Mouse (Mus musculus): Measurements from ENCODE around the gene Cyp39a1.

Gene Cyp39a1

GRCm38 (mm10) chr17:43684086-43684485 lies 16.9 kb downstream of the Cyp39a1 start:
- DNase-seq (ENCODE audit: low spot score): no peak

- DNase-seq (ENCODE audit: low spot score): no peak
Measured at GRCm38 (mm10) chr17:43684638-43685037, 17.4 kb downstream of the Cyp39a1 start.

GRCm38 (mm10) chr17:43689591-43689990 lies 22.4 kb downstream of the Cyp39a1 start:
- DNase-seq (ENCODE audit: low spot score): no peak

GRCm38 (mm10) chr17:43698997-43699649 lies 31.9 kb downstream of the Cyp39a1 start:
- peak; percentile 82 for DNase-seq (ENCODE audit: low spot score)

GRCm38 (mm10) chr17:43701060-43701459 lies 33.8 kb downstream of the Cyp39a1 start:
- peak; percentile 53 for DNase-seq (ENCODE audit: low spot score)

DNA sequence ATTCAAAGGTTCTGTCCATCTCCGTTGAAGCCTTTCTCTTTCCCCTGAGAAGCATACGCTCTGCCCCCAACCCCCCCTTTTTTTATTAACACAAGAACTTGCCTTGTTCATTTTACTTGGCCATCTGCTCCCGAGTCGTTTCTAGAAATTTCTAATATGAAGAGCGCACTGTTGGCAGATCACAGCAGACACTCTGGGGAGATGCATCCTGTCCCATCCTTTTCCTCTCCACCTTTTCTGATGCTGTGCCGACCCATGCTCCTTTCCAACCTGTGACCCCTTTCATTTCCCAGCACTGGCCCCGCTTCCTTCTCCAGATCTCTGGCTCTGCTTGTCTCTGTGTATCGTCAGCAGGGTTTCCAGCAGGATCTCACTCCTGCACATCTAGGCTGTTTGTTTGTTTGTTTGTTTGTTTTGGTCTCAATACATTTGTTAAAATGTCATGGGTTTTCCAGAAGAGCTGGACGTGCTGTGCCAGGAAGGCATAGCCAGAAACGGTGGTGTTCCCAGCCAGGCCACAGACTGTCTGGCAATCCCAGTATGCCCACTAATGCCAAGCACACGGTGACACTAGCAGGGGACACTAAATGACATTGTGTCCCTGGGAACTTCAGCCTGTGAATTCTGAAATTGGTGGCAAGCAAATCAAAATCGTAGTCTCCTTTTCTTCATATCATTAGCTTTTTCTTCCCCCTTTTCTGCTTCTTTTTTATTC lies 37.1 kb downstream of the Cyp39a1 start:
- no peak for DNase-seq (ENCODE audit: low spot score)

GRCm38 (mm10) chr17:43706749-43707148 lies 39.5 kb downstream of the Cyp39a1 start:
- no peak for DNase-seq (ENCODE audit: low spot score)

DNA sequence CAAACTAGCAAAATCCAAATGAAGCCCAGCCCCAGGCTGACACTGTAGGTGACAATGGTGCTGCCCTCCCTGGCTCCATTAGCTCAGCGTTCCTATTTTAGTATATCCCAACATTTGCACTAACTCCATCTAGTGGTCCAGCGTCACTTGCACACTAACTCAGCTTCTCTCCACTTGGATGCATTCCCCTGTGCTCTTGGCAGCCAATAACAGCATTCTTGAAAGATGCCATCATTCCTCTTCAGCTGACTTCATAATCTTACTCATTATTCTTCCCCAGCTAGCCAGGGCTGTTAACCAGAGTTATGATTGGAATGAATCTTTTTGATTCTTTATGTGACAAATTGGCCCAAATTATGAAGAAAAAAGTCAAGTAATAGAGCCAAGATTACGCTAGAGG lies 40.0 kb downstream of the Cyp39a1 start:
- no peak for DNase-seq (ENCODE audit: low spot score)

- no peak for DNase-seq (ENCODE audit: low spot score)
Measured at GRCm38 (mm10) chr17:43711557-43712352, 44.5 kb downstream of the Cyp39a1 start.

GRCm38 (mm10) chr17:43714191-43714590 lies 47.0 kb downstream of the Cyp39a1 start:
- DNase-seq (ENCODE audit: low spot score): no peak

DNA sequence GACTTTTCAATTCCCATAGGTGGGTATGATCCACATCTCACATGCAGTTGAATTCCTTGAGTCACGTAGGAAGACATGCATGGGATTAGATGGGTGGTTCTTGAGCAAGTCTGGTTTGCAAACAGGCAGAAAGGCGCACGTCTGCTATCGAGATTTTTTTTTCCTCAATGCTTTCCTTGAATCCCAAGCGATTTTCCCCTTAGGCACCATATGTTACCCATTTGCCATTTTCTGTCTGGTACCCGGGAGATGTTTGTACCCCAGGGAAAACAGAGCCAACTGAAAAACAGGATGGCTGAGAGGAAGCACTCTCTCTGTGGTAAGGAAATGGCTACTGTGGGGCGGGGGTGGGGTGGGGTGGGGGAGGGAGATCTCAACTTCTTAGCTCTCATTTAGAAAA lies 49.4 kb downstream of the Cyp39a1 start:
- no peak for DNase-seq (ENCODE audit: low spot score)

GRCm38 (mm10) chr17:43719401-43719800 lies 52.2 kb downstream of the Cyp39a1 start:
- no peak for DNase-seq (ENCODE audit: low spot score)

GRCm38 (mm10) chr17:43724480-43724879 lies 57.3 kb downstream of the Cyp39a1 start:
- DNase-seq (ENCODE audit: low spot score): no peak

- no peak for DNase-seq (ENCODE audit: low spot score)
Measured at GRCm38 (mm10) chr17:43731327-43731726, 64.1 kb downstream of the Cyp39a1 start.

DNA sequence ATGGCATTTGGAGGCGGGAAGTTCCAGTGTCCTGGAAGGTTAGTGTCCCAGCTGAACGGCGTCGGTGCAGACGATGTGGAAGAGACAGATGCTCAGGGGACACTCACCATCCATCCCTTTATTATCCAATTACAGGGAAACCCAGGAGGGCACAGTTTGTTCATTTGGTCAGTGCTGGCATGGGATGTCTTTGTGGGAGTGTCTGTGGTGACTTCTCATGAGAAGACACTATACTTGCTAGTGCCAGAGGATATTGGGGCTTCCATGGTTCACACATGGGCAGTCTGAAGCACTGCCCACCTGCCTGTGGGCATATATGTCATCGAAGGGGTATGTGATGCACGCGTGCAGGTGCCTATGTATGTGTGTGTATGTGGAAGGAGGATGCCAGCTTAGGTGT lies 64.8 kb downstream of the Cyp39a1 start:
- no peak for DNase-seq (ENCODE audit: low spot score)

- DNase-seq (ENCODE audit: low spot score): no peak
Measured at GRCm38 (mm10) chr17:43734252-43734651, 67.0 kb downstream of the Cyp39a1 start.

GRCm38 (mm10) chr17:43743933-43744332 lies 76.7 kb downstream of the Cyp39a1 start:
- no peak for DNase-seq (ENCODE audit: low spot score)

DNA sequence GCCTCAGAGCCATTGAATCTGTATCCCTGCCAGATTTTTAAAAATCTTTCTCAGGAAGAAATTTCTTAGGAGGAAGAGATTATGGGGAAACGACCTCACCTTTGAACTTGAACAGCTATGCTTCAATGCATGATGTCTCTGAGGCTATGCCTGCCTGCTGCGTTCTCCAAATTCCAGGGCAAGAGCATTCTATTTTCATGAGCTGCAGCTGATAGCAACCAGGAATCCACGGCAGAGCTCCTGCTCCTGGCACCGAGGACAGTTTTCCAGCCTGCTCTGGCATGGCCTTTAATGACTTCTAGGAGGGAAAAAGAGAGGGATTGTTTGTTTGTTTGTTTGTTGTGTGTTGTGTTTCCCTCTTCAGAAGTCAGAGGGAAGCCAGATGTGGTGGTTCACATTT lies 77.2 kb downstream of the Cyp39a1 start:
- DNase-seq (ENCODE audit: low spot score): no peak

DNA sequence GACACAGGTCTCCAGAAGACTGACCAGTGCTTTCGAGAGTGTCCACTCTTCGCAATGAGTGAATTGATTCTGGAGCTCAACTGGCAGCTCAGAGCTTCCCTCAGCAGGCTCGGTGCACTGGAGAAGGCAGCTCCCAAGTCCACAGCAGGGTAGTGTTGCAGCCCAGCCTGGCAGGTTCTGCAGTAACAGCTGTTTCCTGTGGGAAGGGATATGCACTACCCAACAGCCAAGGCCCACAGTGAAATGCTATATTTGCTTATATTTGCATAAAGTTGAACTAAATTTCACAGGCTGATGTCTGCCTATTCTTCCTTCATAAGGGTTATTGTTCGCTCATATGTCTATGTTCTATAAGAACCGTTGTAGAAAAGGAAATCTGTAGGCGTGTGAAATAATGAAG lies 83.9 kb downstream of the Cyp39a1 start:
- DNase-seq (ENCODE audit: low spot score): peak; percentile 4

- no peak for DNase-seq (ENCODE audit: low spot score)
Measured at GRCm38 (mm10) chr17:43752811-43753210, 85.6 kb downstream of the Cyp39a1 start.

DNA sequence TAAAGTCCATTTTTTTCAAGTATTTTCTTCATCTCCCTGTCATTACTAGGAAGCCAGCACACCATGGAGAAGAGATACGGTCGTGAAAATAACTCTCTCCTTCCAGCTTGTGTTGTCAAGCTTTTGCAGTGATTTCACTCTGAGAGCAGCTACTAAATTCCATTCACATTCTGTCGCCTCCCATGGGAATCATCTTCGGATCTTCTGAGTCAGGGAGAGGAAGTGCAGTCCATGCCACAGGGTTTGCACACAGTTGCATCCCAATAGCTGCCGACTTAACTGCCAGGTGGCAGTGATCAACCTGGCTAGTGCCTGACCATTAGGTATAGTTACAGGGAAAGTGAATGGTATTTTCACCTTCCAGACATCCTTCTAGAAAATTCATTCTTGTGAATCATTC lies 87.5 kb downstream of the Cyp39a1 start:
- DNase-seq (ENCODE audit: low spot score): no peak

- DNase-seq (ENCODE audit: low spot score): no peak
Measured at GRCm38 (mm10) chr17:43758607-43759259, 91.5 kb downstream of the Cyp39a1 start.

All from layer of hippocampus, adult 11-12 months (tissue).